Mouse (Mus musculus): ENCODE results near the gene Ncoa3. TPM values are rescaled to one million over a fixed set of nuclear protein-coding genes. Genes with fewer than 3 reads are reported as not detected.

The Ncoa3 gene
- polyA plus RNA-seq, 1 experiment: 5.6 TPM

DNA sequence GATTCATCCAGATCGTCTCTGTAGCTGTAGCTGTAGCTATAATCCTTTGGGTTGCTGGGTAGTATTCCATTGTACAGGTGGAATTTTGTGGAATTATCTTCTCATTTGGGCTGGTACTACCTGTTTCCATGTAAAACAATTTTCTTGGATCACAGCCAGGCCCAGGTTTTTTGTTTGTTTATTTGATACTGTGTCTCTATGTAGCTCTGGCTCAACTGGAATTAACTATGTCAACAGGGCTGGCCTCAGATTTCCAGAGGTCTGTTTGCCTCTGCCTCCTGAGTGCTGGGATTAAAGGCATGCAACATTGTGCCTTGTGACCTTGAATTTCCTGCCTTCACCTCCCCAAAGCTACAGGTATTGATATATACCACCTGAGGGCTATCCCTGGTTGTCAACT is 18.1 kb upstream of the Ncoa3 start:
- TF ChIP-seq FOSL1 (IDR thresholded peaks at IDR 0.05; ENCODE audit: insufficient read depth, low read length, poor library complexity, severe bottlenecking) (no peak), MYOG (IDR thresholded peaks at IDR 0.05; ENCODE audit: control insufficient read depth, extremely low read depth, insufficient read length) (no peak), MAX (IDR thresholded peaks at IDR 0.05) (no peak), USF1 (IDR thresholded peaks at IDR 0.05; ENCODE audit: low read depth) (no peak), MYOD1 (IDR thresholded peaks at IDR 0.05; ENCODE audit: control insufficient read depth, insufficient read length, low read depth) (no peak), CTCF (IDR thresholded peaks at IDR 0.05; ENCODE audit: control insufficient read depth, insufficient read depth, insufficient read length) (no peak), CEBPB (IDR thresholded peaks at IDR 0.05; ENCODE audit: low read depth) (no peak)

GRCm38 (mm10) chr2:165976186-165976585 is 16.2 kb upstream of the Ncoa3 start:
- Histone ChIP-seq H3ac (ENCODE audit: control insufficient read depth, insufficient read length, low read depth) (no peak overlapping the region), H3K79me3 (ENCODE audit: low read depth) (no peaks in the 10 kb centered on the region), H3K4me3 (ENCODE audit: insufficient read depth, poor library complexity, severe bottlenecking) (no peak overlapping the region), H3K27me3 (ENCODE audit: control insufficient read depth, insufficient read depth, insufficient read length) (no peaks in the 10 kb centered on the region), H3K79me2 (ENCODE audit: control insufficient read depth, insufficient read depth) (no peaks in the 10 kb centered on the region), H3K36me3 (ENCODE audit: control insufficient read depth, insufficient read depth) (no peaks in the 10 kb centered on the region)
- TF ChIP-seq USF1 (IDR thresholded peaks at IDR 0.05; ENCODE audit: low read depth) (no peak), MYOG (IDR thresholded peaks at IDR 0.05; ENCODE audit: control insufficient read depth, extremely low read depth, insufficient read length) (no peak), CTCF (IDR thresholded peaks at IDR 0.05; ENCODE audit: control insufficient read depth, insufficient read depth, insufficient read length) (no peak), FOSL1 (IDR thresholded peaks at IDR 0.05; ENCODE audit: insufficient read depth, low read length, poor library complexity, severe bottlenecking) (no peak), CEBPB (IDR thresholded peaks at IDR 0.05; ENCODE audit: low read depth) (no peak), MAX (IDR thresholded peaks at IDR 0.05) (no peak), MYOD1 (IDR thresholded peaks at IDR 0.05; ENCODE audit: control insufficient read depth, insufficient read length, low read depth) (no peak)

More for the DNA sequence above, 18.1 kb upstream of the Ncoa3 start:
- no peaks in the 10 kb centered on the region for H3K36me3 ChIP-seq (ENCODE audit: control insufficient read depth, insufficient read depth)
- H3K79me2 ChIP-seq (ENCODE audit: control insufficient read depth, insufficient read depth): no peaks in the 10 kb centered on the region
- no peaks in the 10 kb centered on the region for H3K27me3 ChIP-seq (ENCODE audit: control insufficient read depth, insufficient read depth, insufficient read length)
- no peak overlapping the region for H3ac ChIP-seq (ENCODE audit: control insufficient read depth, insufficient read length, low read depth)
- H3K79me3 ChIP-seq (ENCODE audit: low read depth): no peaks in the 10 kb centered on the region
- H3K4me3 ChIP-seq (ENCODE audit: insufficient read depth, poor library complexity, severe bottlenecking): no peak overlapping the region

DNA sequence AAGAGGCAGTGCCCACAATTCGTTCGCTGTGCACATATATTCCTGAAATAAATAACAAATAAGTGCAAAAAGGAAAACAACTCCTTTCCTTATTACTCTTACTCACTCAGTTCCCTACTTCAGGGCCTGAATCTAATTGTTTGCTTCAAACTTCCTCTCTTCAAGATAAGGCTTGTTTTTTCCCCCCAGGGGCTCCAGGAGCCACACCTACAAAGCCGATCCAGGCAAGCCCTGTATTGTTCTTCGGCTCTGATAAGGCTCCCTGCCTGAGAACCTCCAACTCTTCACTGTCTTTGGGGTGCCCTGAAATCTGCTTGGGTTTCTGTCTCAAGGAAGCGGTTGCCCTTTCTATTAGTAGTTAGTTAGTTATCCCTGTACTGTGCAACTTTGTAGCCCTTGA is 15.6 kb upstream of the Ncoa3 start:
- no peak overlapping the region for H3ac ChIP-seq (ENCODE audit: control insufficient read depth, insufficient read length, low read depth)
- H3K27me3 ChIP-seq (ENCODE audit: control insufficient read depth, insufficient read depth, insufficient read length): no peaks in the 10 kb centered on the region
- no peaks in the 10 kb centered on the region for H3K36me3 ChIP-seq (ENCODE audit: control insufficient read depth, insufficient read depth)
- H3K79me3 ChIP-seq (ENCODE audit: low read depth): no peaks in the 10 kb centered on the region
- no peak for TF ChIP-seq CEBPB (IDR thresholded peaks at IDR 0.05; ENCODE audit: low read depth)
- TF ChIP-seq FOSL1 (IDR thresholded peaks at IDR 0.05; ENCODE audit: insufficient read depth, low read length, poor library complexity, severe bottlenecking): no peak
- TF ChIP-seq CTCF (IDR thresholded peaks at IDR 0.05; ENCODE audit: control insufficient read depth, insufficient read depth, insufficient read length): no peak
- H3K79me2 ChIP-seq (ENCODE audit: control insufficient read depth, insufficient read depth): no peaks in the 10 kb centered on the region
- no peak overlapping the region for H3K4me3 ChIP-seq (ENCODE audit: insufficient read depth, poor library complexity, severe bottlenecking)

DNA sequence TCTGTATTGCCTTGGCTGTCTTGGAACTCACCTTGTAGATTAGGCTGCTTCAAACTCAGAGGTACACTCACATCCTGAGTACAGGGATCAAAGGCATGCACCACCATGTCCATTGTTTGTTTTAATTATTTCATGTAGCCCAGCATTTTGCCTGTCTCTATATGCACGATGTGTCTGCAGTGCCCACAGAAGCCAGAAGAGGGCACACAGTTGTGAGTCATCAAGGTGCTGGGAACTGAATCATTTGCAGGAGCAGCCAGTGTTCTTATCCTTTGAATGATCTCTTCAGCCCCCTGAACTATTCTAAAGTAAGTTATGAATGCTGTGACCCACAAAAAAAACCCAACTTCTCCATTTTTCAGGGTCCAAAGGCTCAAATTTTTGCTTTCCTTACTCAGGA is 14.3 kb upstream of the Ncoa3 start:
- Histone ChIP-seq H3ac (ENCODE audit: control insufficient read depth, insufficient read length, low read depth) (no peak overlapping the region), H3K27me3 (ENCODE audit: control insufficient read depth, insufficient read depth, insufficient read length) (no peaks in the 10 kb centered on the region), H3K79me3 (ENCODE audit: low read depth) (no peaks in the 10 kb centered on the region), H3K4me3 (ENCODE audit: insufficient read depth, poor library complexity, severe bottlenecking) (no peak overlapping the region), H3K36me3 (ENCODE audit: control insufficient read depth, insufficient read depth) (no peaks in the 10 kb centered on the region), H3K79me2 (ENCODE audit: control insufficient read depth, insufficient read depth) (no peaks in the 10 kb centered on the region)
- no peak for TF ChIP-seq USF1 (IDR thresholded peaks at IDR 0.05; ENCODE audit: low read depth)
- no peak for TF ChIP-seq CEBPB (IDR thresholded peaks at IDR 0.05; ENCODE audit: low read depth)

DNA sequence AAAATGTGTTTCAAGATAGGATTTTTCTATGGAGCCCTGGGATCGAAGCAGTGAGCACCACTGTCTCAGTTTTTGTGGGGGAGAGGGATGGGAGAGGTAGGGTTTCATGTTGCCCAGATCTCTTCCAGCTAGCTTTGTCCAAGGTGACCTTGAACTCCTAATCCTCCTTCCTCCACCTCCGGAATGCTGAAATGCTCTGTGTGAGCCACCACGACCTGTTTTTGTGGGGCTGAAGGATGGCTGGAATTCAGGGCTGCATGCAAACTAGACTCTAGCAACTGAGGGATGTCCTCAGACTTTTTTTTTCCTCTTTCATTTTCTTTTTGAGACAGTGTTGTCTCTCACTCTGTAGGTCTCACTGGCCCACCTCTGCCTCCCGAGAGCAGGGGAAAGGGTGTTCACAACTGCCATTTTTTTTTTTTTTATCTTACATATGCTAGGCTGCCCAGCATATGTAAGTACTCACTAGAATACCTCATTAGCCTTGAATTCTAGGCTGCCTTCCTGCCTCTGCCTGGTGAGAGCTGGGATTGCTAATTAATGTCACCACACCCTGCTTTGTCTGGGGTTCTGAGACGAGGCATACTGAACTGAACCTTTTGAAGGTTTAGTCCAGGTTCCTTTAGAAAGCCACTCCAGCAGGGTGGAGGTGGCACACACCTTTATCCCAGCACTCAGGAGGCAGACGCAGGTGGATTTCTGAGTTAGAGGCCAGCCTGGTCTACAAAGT is 11.0 kb upstream of the Ncoa3 start:
- Histone ChIP-seq H3K79me3 (ENCODE audit: low read depth) (no peaks in the 10 kb centered on the region), H3K27me3 (ENCODE audit: control insufficient read depth, insufficient read depth, insufficient read length) (no peaks in the 10 kb centered on the region), H3K4me3 (ENCODE audit: insufficient read depth, poor library complexity, severe bottlenecking) (no peak overlapping the region), H3K36me3 (ENCODE audit: control insufficient read depth, insufficient read depth) (no peaks in the 10 kb centered on the region), H3K79me2 (ENCODE audit: control insufficient read depth, insufficient read depth) (no peaks in the 10 kb centered on the region), H3ac (ENCODE audit: control insufficient read depth, insufficient read length, low read depth) (no peak overlapping the region)
- TF ChIP-seq FOSL1 (IDR thresholded peaks at IDR 0.05; ENCODE audit: insufficient read depth, low read length, poor library complexity, severe bottlenecking): no peak

GRCm38 (mm10) chr2:165982512-165983389 is 9.7 kb upstream of the Ncoa3 start:
- H3K36me3 ChIP-seq (ENCODE audit: control insufficient read depth, insufficient read depth): no peaks in the 10 kb centered on the region
- no peaks in the 10 kb centered on the region for H3K27me3 ChIP-seq (ENCODE audit: control insufficient read depth, insufficient read depth, insufficient read length)
- no peaks in the 10 kb centered on the region for H3K79me2 ChIP-seq (ENCODE audit: control insufficient read depth, insufficient read depth)
- H3ac ChIP-seq (ENCODE audit: control insufficient read depth, insufficient read length, low read depth): no peak overlapping the region
- no peak overlapping the region for H3K4me3 ChIP-seq (ENCODE audit: insufficient read depth, poor library complexity, severe bottlenecking)
- TF ChIP-seq CEBPB (IDR thresholded peaks at IDR 0.05; ENCODE audit: low read depth) (no peak), MAX (IDR thresholded peaks at IDR 0.05) (no peak), USF1 (IDR thresholded peaks at IDR 0.05; ENCODE audit: low read depth) (no peak), MYOD1 (IDR thresholded peaks at IDR 0.05; ENCODE audit: control insufficient read depth, insufficient read length, low read depth) (no peak), FOSL1 (IDR thresholded peaks at IDR 0.05; ENCODE audit: insufficient read depth, low read length, poor library complexity, severe bottlenecking) (no peak), MYOG (IDR thresholded peaks at IDR 0.05; ENCODE audit: control insufficient read depth, extremely low read depth, insufficient read length) (no peak), CTCF (IDR thresholded peaks at IDR 0.05; ENCODE audit: control insufficient read depth, insufficient read depth, insufficient read length) (no peak)
- H3K79me3 ChIP-seq (ENCODE audit: low read depth): no peaks in the 10 kb centered on the region

Data from C2C12 (cell line).